Mouse (Mus musculus): ENCODE results near the gene Olfr963.

Gene Olfr963

GRCm38 (mm10) chr9:39666905-39667304 lies at the start of gene Olfr963:
Gene Olfr963, plus strand, starts transcription at chr9:39667205.
- no peak for DNase-seq

- no peak for DNase-seq
Measured at GRCm38 (mm10) chr9:39621073-39621472, 45.9 kb upstream of the Olfr963 start, which contains the start of gene Olfr960. Gene Olfr960, plus strand, starts transcription at chr9:39621373.

DNA sequence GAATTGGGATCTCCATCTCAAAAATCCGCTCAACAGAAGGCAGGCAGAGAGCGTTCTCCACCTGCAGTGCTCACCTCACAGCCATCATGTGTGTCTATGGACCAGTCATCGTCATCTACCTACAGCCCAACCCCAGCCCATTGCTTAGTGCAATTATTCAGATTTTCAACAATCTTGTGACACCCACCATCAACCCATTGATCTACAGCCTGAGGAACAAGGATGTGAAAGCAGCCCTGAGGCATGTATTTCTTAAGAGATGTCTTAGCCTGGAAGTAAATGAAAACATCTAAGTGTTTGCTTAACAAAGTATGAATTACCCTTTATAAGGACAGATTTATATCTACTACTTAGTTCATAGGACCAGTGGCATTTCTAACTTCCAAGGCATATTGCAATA lies 43.2 kb upstream of the Olfr963 start:
- no peak for DNase-seq

DNA sequence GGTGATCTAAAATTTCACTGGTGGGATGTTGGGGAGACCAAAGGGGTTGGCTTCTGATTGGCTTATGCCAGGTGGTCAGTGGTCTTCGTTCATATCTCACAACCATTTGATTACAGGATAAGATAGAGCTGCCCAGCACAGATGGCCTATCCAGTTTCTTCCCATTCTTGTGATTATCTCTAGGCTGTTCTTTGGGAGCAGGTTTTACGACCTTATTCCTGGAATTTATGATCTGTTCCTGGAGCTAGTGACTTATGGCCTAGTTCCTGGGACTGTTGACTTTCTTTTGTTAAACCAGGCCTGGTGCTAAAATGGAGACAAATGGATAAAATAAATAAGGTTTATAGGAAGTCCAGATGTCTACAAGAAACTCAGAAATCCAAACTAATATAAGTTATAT lies 42.3 kb upstream of the Olfr963 start:
- no peak for DNase-seq

DNA sequence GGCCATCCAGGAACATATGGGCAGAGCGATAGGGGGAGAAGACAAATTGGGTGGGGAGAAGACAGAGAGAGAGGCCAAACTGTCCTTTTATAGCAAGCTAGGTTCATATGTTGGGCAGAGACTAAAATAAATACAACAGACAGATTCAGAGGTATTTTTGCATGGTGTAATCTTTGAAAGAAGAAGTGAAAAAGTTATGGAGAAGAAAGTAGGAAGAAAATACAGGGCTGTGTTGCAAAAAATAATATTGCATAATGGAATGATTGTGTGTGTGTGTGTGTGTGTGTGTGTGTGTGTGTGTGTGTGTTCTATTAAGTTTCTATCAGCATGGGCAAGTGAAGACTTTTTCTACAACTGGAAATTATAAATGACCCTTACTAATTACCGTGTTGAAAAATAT lies 37.9 kb upstream of the Olfr963 start:
- no peak for DNase-seq

DNA sequence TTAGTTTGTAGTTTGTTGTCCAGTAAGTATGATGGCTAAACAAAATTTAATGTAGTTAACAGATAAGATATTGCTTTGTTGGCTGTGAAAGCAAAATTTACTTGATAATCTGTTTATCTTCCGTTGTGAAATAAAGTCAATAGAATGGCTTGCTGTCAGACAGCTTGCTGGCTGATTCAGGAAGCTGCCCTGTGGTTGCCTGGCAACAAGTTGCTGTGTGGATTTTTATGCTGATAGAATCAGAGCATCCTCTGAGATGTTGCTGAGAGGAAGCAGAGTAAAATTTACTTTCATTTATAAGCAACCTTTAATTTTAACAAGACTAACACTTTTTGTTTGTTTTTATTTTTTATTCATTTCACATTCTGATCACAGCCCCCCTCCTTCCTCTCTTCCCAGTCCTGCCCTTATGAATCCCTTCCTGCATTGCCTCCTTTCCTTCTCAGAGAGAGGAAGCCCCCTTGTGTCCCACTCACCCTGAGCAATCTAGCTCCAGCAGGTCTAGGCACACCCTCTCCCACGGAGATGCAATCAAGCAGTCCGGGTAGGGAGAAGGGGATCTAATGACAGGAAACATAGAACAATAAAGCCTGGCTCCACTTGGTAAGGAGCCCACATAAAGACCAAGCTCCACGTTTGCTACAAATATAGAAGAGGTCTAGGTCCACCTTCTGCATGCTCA lies 33.0 kb upstream of the Olfr963 start:
- DNase-seq: no peak

- no peak for DNase-seq
Measured at GRCm38 (mm10) chr9:39644785-39645184, 22.2 kb upstream of the Olfr963 start, which contains the start of gene Olfr961. Gene Olfr961, plus strand, starts transcription at chr9:39645085.

DNA sequence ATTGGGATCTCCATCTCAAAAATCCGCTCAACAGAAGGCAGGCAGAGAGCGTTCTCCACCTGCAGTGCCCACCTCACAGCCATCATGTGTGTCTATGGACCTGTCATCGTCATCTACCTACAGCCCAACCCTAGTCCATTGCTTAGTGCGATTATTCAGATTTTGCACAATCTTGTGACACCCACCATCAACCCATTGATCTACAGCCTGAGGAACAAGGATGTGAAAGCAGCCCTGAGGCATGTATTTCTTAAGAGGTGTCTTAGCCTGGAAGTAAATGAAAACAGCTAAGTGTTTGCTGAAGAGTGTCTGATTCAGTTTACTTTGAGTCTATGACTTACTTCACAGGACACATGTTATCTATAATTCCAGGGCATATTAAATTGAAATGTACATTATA lies 19.6 kb upstream of the Olfr963 start:
- no peak for DNase-seq

- no peak for DNase-seq
Measured at GRCm38 (mm10) chr9:39654756-39655396, 12.1 kb upstream of the Olfr963 start.

DNA sequence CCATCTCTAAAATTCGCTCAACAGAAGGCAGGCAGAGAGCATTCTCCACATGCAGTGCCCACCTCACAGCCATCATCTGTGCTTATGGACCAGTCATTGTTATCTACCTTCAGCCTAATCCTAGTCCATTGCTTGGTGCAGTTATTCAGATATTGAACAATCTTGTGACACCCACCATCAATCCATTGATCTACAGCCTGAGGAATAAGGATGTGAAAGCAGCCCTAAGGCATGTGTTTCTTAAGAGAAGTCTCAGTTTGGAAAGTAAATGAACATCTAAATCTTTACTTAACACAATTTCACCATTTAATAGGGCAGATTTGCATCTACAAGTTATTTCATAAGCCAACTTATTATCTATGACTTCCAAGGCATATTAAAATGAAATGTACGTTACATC lies 2.7 kb downstream of the Olfr963 start:
- no peak for DNase-seq

GRCm38 (mm10) chr9:39674820-39675219 lies 7.8 kb downstream of the Olfr963 start:
- no peak for DNase-seq

- DNase-seq: no peak
Measured at GRCm38 (mm10) chr9:39678557-39678956, 11.6 kb downstream of the Olfr963 start.

DNA sequence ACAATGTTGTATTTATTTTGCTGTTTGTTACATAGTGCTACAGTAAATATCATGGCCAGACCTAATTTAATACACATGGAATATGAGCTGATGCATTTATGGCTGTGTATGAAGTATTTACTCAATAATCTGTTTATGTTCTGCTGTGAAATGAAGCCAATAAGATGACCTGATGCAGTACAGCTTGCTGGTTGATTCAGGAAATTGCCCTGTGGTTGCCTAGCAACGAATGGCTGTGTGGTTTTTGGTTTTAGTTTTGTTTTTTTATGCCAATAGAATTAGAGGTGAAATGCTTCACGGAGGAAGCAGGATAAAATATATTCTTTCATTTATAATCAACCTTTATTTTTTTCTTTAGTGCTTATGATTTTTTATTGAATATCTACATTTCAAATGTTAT lies 12.3 kb downstream of the Olfr963 start:
- peak in 1 of 2 experiments; percentile 1 for DNase-seq

GRCm38 (mm10) chr9:39701123-39701522 lies 34.1 kb downstream of the Olfr963 start:
- peak in 1 of 2 experiments; percentile 1 for DNase-seq

DNA sequence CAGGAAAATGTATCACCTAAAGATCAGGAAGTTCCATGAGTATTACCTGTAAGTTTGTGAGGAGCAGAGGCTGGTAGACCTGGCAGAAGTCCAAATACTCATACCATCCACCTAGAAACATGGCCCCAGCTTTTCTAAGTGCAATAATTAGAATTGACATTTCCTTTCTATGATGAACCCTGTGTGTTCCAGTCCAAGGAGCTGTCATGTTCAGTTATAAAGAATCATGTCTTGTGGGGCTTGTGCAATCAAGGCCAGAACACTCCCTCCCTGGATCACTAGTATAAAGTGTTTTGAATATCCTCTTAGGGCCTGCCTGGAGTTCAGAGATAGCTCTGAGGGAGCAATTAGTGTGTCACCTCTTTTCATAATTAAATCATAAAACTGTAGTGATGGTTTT lies 40.0 kb downstream of the Olfr963 start, which contains the start of gene Olfr149:
TSS of gene Olfr149 (minus strand) at position 101 of the 400 bp plus-strand sequence.
- DNase-seq: peak in 1 of 2 experiments; percentile 3

GRCm38 (mm10) chr9:39708958-39709357 lies 42.0 kb downstream of the Olfr963 start:
- DNase-seq: peak; percentile 58 to 72

GRCm38 (mm10) chr9:39711053-39711452 lies 44.0 kb downstream of the Olfr963 start, which contains the start of gene Olfr965:
Gene Olfr965, plus strand, starts transcription at chr9:39711353.
- no peak for DNase-seq

Data from cerebellum, postnatal 10 days (tissue).